Mouse (Mus musculus) activated CD4-positive, CD25-positive, alpha-beta regulatory T cell, adult 9 weeks (primary cell): ENCODE results near the gene Olfr1129. TPM values are rescaled to one million over a fixed set of nuclear protein-coding genes. Genes with fewer than 3 reads are reported as not detected.

Source experiments
- polyA plus RNA-seq: library from polyadenylated mRNA; unstranded; fragments of 100-300 nt; shearing (Covaris generic); gene quantifications from one replicate; pipeline ENCODE4 v1.2.1, GENCODE M21; 2017

The Olfr1129 gene
- polyA plus RNA-seq = not detected

GRCm38 (mm10) chr2:87573602-87574001 lies at the start of gene Olfr1129:
TSS of gene Olfr1129 (plus strand) at chr2:87573902.

GRCm38 (mm10) chr2:87531496-87531895 lies 42.2 kb upstream of the Olfr1129 start, which contains the start of gene Olfr153:
TSS of gene Olfr153 (plus strand) at chr2:87531796.

GRCm38 (mm10) chr2:87545442-87545841 lies 28.3 kb upstream of the Olfr1129 start, which contains the start of gene Olfr1128:
TSS of gene Olfr1128 (minus strand) at chr2:87545542.

GRCm38 (mm10) chr2:87605912-87606311 lies 32.2 kb downstream of the Olfr1129 start, which contains the start of gene Olfr1130:
TSS of gene Olfr1130 (plus strand) at chr2:87606212.

GRCm38 (mm10) chr2:87626804-87627203 lies 53.1 kb downstream of the Olfr1129 start, which contains the start of gene Olfr1131:
TSS of gene Olfr1131 (plus strand) at chr2:87627104.

Other genes with a start within 250 kb of the Olfr1129 start
- gene Olfr1120, start 219.1 kb upstream of the Olfr1129 start, polyA plus RNA-seq = not detected
- gene Olfr1121, start 204.0 kb upstream of the Olfr1129 start, polyA plus RNA-seq = not detected
- gene Olfr1122, start 188.1 kb upstream of the Olfr1129 start, polyA plus RNA-seq = not detected
- gene Olfr1123, start 157.3 kb upstream of the Olfr1129 start, polyA plus RNA-seq = not detected
- not detected for gene Olfr1124, start 143.6 kb upstream of the Olfr1129 start, polyA plus RNA-seq
- gene Olfr1126, start 119.9 kb upstream of the Olfr1129 start, polyA plus RNA-seq = not detected
- not detected for gene Pramel7, start 76.8 kb upstream of the Olfr1129 start, polyA plus RNA-seq
- gene Pramel6, start 67.3 kb upstream of the Olfr1129 start, polyA plus RNA-seq = not detected
- not detected for gene Olfr153, start 42.1 kb upstream of the Olfr1129 start, polyA plus RNA-seq
- gene Olfr1128, start 28.4 kb upstream of the Olfr1129 start, polyA plus RNA-seq = not detected
- not detected for gene Olfr1130, start 32.3 kb downstream of the Olfr1129 start, polyA plus RNA-seq
- not detected for gene Olfr1131, start 53.2 kb downstream of the Olfr1129 start, polyA plus RNA-seq
- not detected for gene Olfr1132, start 63.6 kb downstream of the Olfr1129 start, polyA plus RNA-seq
- gene Olfr1133, start 73.5 kb downstream of the Olfr1129 start, polyA plus RNA-seq = not detected
- not detected for gene Olfr1134, start 84.6 kb downstream of the Olfr1129 start, polyA plus RNA-seq
- not detected for gene Olfr1135, start 99.8 kb downstream of the Olfr1129 start, polyA plus RNA-seq
- gene Olfr1136, start 120.0 kb downstream of the Olfr1129 start, polyA plus RNA-seq = not detected
- not detected for gene Olfr1137, start 139.3 kb downstream of the Olfr1129 start, polyA plus RNA-seq
- not detected for gene Olfr1138, start 166.1 kb downstream of the Olfr1129 start, polyA plus RNA-seq
- gene Olfr1140, start 169.8 kb downstream of the Olfr1129 start, polyA plus RNA-seq = not detected
- gene Olfr1141, start 180.1 kb downstream of the Olfr1129 start, polyA plus RNA-seq = not detected
- not detected for gene Olfr152, start 205.6 kb downstream of the Olfr1129 start, polyA plus RNA-seq
- not detected for gene Olfr1143, start 226.7 kb downstream of the Olfr1129 start, polyA plus RNA-seq
- gene Olfr1145, start 235.9 kb downstream of the Olfr1129 start, polyA plus RNA-seq = not detected